Mouse (Mus musculus): ENCODE measurements around the gene N4bp3. TPM values are rescaled to one million over a fixed set of nuclear protein-coding genes. Genes with fewer than 3 reads are reported as not detected.

The N4bp3 gene
- total and polyA plus RNA-seq, 2 experiments: 1.6 to 6.4 TPM

GRCm38 (mm10) chr11:51622971-51623491 is 27.6 kb downstream of the N4bp3 start:
- no peak overlapping the region for H3K9ac ChIP-seq (ENCODE audit: low read depth, low read length)
- H3K27me3 ChIP-seq (ENCODE audit: control insufficient read depth, insufficient read depth, low read length): no peaks in the 10 kb centered on the region
- peak; percentile 51 for DNase-seq (ENCODE audit: extremely low read depth, low read depth, low spot score)
- H3K4me1 ChIP-seq (ENCODE audit: control insufficient read depth, insufficient read depth, low read length): peaks cover 4% of the 10 kb centered on the region
- peaks cover 11% of the 10 kb centered on the region for H3K36me3 ChIP-seq (ENCODE audit: control insufficient read depth, insufficient read depth, low read length)
- H3K4me3 ChIP-seq (ENCODE audit: insufficient read depth, low read depth, low read length): no peak overlapping the region
- H3K27ac ChIP-seq (replicated peaks; ENCODE audit: insufficient read depth, low read depth, low read length): no peak overlapping the region
- H3K79me2 ChIP-seq (ENCODE audit: control insufficient read depth, insufficient read depth, low read length): peaks cover 10% of the 10 kb centered on the region; the same call in 1 of the 2 replicates
- 58% methylated on average over 7 of the region's 7 CpGs for WGBS
- TF ChIP-seq CTCF (IDR thresholded peaks at IDR 0.05; ENCODE audit: low read depth, low read length): no peak
- TF ChIP-seq POLR2A (IDR thresholded peaks at IDR 0.05; ENCODE audit: extremely low read depth, insufficient read depth, low read length): no peak

- Histone ChIP-seq H3K4me3 (ENCODE audit: insufficient read depth, low read depth, low read length) (no peak overlapping the region), H3K36me3 (ENCODE audit: control insufficient read depth, insufficient read depth, low read length) (peaks cover 8% of the 10 kb centered on the region), H3K9ac (ENCODE audit: low read depth, low read length) (no peak overlapping the region), H3K4me1 (ENCODE audit: control insufficient read depth, insufficient read depth, low read length) (peaks cover 4% of the 10 kb centered on the region), H3K27me3 (ENCODE audit: control insufficient read depth, insufficient read depth, low read length) (no peaks in the 10 kb centered on the region), H3K79me2 (ENCODE audit: control insufficient read depth, insufficient read depth, low read length) (peaks cover 10% of the 10 kb centered on the region; the same call in 1 of the 2 replicates), H3K27ac (replicated peaks; ENCODE audit: insufficient read depth, low read depth, low read length) (no peak overlapping the region)
- TF ChIP-seq CTCF (IDR thresholded peaks at IDR 0.05; ENCODE audit: low read depth, low read length) (no peak), POLR2A (IDR thresholded peaks at IDR 0.05; ENCODE audit: extremely low read depth, insufficient read depth, low read length) (no peak)
- DNase-seq (ENCODE audit: extremely low read depth, low read depth, low spot score): no peak
- WGBS: 91% methylated on average over 2 of the region's 2 CpGs
These were observed 28.9 kb downstream of the N4bp3 start for GRCm38 (mm10) chr11:51621776-51622175.

DNA sequence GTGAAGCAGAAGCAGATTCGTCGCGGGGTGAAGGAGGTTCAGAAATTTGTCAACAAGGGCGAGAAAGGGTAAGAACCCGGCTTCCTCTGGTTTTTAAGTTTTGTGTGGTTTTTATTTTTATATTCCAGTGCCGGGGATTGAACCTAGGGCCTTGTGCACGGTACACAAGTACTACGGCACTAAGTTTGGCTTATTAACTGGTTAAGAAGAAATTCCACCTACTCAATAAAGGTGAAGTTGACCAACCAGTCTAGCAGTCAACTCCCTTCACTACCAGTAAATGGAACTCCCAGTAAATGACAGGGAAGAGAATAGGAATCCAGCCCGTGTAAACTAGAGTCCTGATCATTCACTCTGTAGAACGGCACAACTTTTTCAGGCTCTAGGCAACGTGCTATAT is 30.6 kb downstream of the N4bp3 start:
- H3K79me2 ChIP-seq (ENCODE audit: control insufficient read depth, insufficient read depth, low read length): peaks cover 10% of the 10 kb centered on the region; the same call in 1 of the 2 replicates
- H3K36me3 ChIP-seq (ENCODE audit: control insufficient read depth, insufficient read depth, low read length): peaks cover 3% of the 10 kb centered on the region; the same call in 1 of the 2 replicates
- WGBS: under 1% methylated on average over 11 of the region's 11 CpGs
- no peak for TF ChIP-seq POLR2A (IDR thresholded peaks at IDR 0.05; ENCODE audit: extremely low read depth, insufficient read depth, low read length)
- no peak for TF ChIP-seq CTCF (IDR thresholded peaks at IDR 0.05; ENCODE audit: low read depth, low read length)
- H3K9ac ChIP-seq (ENCODE audit: low read depth, low read length): peak overlapping the region; percentile 82
- DNase-seq (ENCODE audit: extremely low read depth, low read depth, low spot score): no peak
- peak overlapping the region; percentile 98 for H3K4me3 ChIP-seq (ENCODE audit: insufficient read depth, low read depth, low read length)
- peak overlapping the region; percentile 21 for H3K27ac ChIP-seq (replicated peaks; ENCODE audit: insufficient read depth, low read depth, low read length)
- no peaks in the 10 kb centered on the region for H3K27me3 ChIP-seq (ENCODE audit: control insufficient read depth, insufficient read depth, low read length)
- peaks cover 8% of the 10 kb centered on the region for H3K4me1 ChIP-seq (ENCODE audit: control insufficient read depth, insufficient read depth, low read length)

- Histone ChIP-seq H3K36me3 (ENCODE audit: control insufficient read depth, insufficient read depth, low read length) (peaks cover 3% of the 10 kb centered on the region; the same call in 1 of the 2 replicates), H3K4me3 (ENCODE audit: insufficient read depth, low read depth, low read length) (peak within 1 kb of the TSS; percentile 98), H3K79me2 (ENCODE audit: control insufficient read depth, insufficient read depth, low read length) (peaks cover 10% of the 10 kb centered on the region; the same call in 1 of the 2 replicates), H3K27me3 (ENCODE audit: control insufficient read depth, insufficient read depth, low read length) (no peaks in the 10 kb centered on the region), H3K27ac (replicated peaks; ENCODE audit: insufficient read depth, low read depth, low read length) (peak within 1 kb of the TSS; percentile 69), H3K4me1 (ENCODE audit: control insufficient read depth, insufficient read depth, low read length) (peaks cover 9% of the 10 kb centered on the region), H3K9ac (ENCODE audit: low read depth, low read length) (peak within 1 kb of the TSS; percentile 82)
- no peak for TF ChIP-seq POLR2A (IDR thresholded peaks at IDR 0.05; ENCODE audit: extremely low read depth, insufficient read depth, low read length)
- no peak for TF ChIP-seq CTCF (IDR thresholded peaks at IDR 0.05; ENCODE audit: low read depth, low read length)
- WGBS: under 1% methylated on average over 51 of the region's 51 CpGs
- peak; percentile 98 for DNase-seq (ENCODE audit: extremely low read depth, low read depth, low spot score)
These were observed 31.1 kb downstream of the N4bp3 start, which contains the start of gene Nhp2 for GRCm38 (mm10) chr11:51619409-51620060. Nhp2 (plus strand) TSS chr11:51619735.

DNA sequence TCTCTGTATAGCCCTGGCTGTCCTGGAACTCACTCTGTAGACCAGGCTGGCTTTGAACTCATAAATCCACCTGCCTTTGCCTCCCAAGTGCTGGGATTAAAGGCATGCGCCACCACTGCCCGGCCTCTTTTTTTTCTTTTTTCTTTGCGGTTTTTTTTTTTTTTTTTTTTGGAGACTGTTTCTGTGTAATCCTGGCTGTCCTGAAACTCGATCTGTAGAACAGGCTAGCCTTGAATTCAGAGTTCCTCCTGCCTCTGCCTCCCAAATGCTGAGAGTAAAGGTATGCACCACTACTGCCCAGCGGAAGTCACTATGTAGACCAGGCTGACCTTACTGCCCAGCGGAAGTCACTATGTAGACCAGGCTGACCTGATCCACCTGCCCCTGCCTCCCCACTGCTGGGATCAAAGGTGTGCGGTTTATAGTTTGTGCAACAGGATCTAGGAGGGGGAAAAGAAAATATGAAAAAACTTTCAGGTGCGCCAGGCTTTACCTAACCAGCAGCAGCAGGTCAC is 31.7 kb downstream of the N4bp3 start:
- Histone ChIP-seq H3K9ac (ENCODE audit: low read depth, low read length) (peak overlapping the region; percentile 19), H3K36me3 (ENCODE audit: control insufficient read depth, insufficient read depth, low read length) (peaks cover 3% of the 10 kb centered on the region; the same call in 1 of the 2 replicates), H3K4me1 (ENCODE audit: control insufficient read depth, insufficient read depth, low read length) (peaks cover 9% of the 10 kb centered on the region), H3K79me2 (ENCODE audit: control insufficient read depth, insufficient read depth, low read length) (peaks cover 10% of the 10 kb centered on the region; the same call in 1 of the 2 replicates), H3K4me3 (ENCODE audit: insufficient read depth, low read depth, low read length) (peak overlapping the region; percentile 38), H3K27ac (replicated peaks; ENCODE audit: insufficient read depth, low read depth, low read length) (peak overlapping the region; percentile 69), H3K27me3 (ENCODE audit: control insufficient read depth, insufficient read depth, low read length) (no peaks in the 10 kb centered on the region)
- WGBS: 41% methylated on average over 8 of the region's 8 CpGs
- DNase-seq (ENCODE audit: extremely low read depth, low read depth, low spot score): no peak
- no peak for TF ChIP-seq CTCF (IDR thresholded peaks at IDR 0.05; ENCODE audit: low read depth, low read length)
- 0 out of 2 replicates have a peak, but pooled peaks have one; percentile 49 for TF ChIP-seq POLR2A (IDR thresholded peaks at IDR 0.05; ENCODE audit: extremely low read depth, insufficient read depth, low read length)

All from liver, adult 2 months (tissue).